Mouse (Mus musculus) liver, embryonic 16.5 days (tissue): ENCODE results near the gene Apbb2. TPM values are rescaled to one million over a fixed set of nuclear protein-coding genes. Genes with fewer than 3 reads are reported as not detected.

Experiments used
- ATAC-seq: fragments of 200-750 bp; cut with Nextera tagmentation; 2 replicates; pipeline ENCODE4 v1.8.0; 2017; ENCODE audit warnings: low read depth, mild to moderate bottlenecking, moderate number of reproducible peaks, moderate library complexity
- H3K27ac ChIP-seq: fragments of 300-500 bp; sonication (generic); 2 replicates; pipeline ENCODE4 v1.5.1; 2014; ENCODE audit warnings: mild to moderate bottlenecking, low read length
- H3K27me3 ChIP-seq: fragments of 300-500 bp; sonication (generic); 2 replicates; pipeline ENCODE4 v1.6.1; 2014; ENCODE audit warnings: low read depth, low read length, mixed read lengths; ENCODE audit not compliant: control insufficient read depth, insufficient read depth
- H3K36me3 ChIP-seq: fragments of 300-500 bp; sonication (generic); 2 replicates; pipeline ENCODE4 v1.6.1; 2014; ENCODE audit warnings: mild to moderate bottlenecking; ENCODE audit not compliant: control insufficient read depth, insufficient read depth
- H3K4me1 ChIP-seq: fragments of 300-500 bp; sonication (generic); 2 replicates; pipeline ENCODE4 v1.6.1; 2014; ENCODE audit warnings: low read depth, low read length, mixed read lengths; ENCODE audit not compliant: control insufficient read depth
- H3K4me2 ChIP-seq: fragments of 300-500 bp; sonication (generic); 2 replicates; pipeline ENCODE4 v1.6.1; 2014; ENCODE audit warnings: low read depth, low read length, mixed read lengths
- H3K4me3 ChIP-seq: fragments of 300-500 bp; sonication (generic); 2 replicates; pipeline ENCODE4 v1.5.1; 2014; ENCODE audit warnings: low read depth, mild to moderate bottlenecking, low read length
- H3K9ac ChIP-seq: fragments of 300-500 bp; sonication (generic); 2 replicates; pipeline ENCODE4 v1.6.1; 2014; ENCODE audit warnings: low read depth, low read length
- H3K9me3 ChIP-seq: fragments of 300-500 bp; sonication (generic); replicated peaks from 2 replicates; pipeline ENCODE4 v1.6.1; 2016; ENCODE audit warnings: low read length; ENCODE audit not compliant: control insufficient read depth
- WGBS: fragments of 180-500 bp; shearing (Covaris S2); extraction: QIAGEN DNeasy Blood & Tissue Kit; methylation state at CpG from one replicate; pipeline ENCODE4 v1.1.7; 2014; ENCODE audit not compliant: insufficient replicate concordance; 5-methylcytosine and 5-hydroxymethylcytosine counted together
- polyA plus RNA-seq: library from polyadenylated mRNA; unstranded; fragments of >200 nt; fragmentation: Nextera tagmentation; extraction: Ambion mirVana; gene quantifications from 2 replicates; pipeline ENCODE4 v1.2.1, GENCODE M21; 2015

The Apbb2 gene
- polyA plus RNA-seq, 1 experiment from 2014 or later, result 5.6 TPM

- Histone ChIP-seq H3K36me3 (no peaks in the 10 kb centered on the region), H3K9ac (no peak overlapping the region), H3K9me3 (no peaks in the 10 kb centered on the region), H3K4me3 (no peak overlapping the region), H3K27me3 (no peaks in the 10 kb centered on the region), H3K27ac (no peak overlapping the region), H3K4me2 (no peak overlapping the region), H3K4me1 (no peaks in the 10 kb centered on the region; the same call in 1 of the 2 replicates)
- WGBS, result 71% methylated on average over 13 of the region's 13 CpGs
- ATAC-seq, result no peak
Measured at GRCm38 (mm10) chr5:66572086-66572855, 46.3 kb downstream of the Apbb2 start.

GRCm38 (mm10) chr5:66570709-66571108 lies 47.9 kb downstream of the Apbb2 start:
- Histone ChIP-seq H3K4me3 (no peak overlapping the region), H3K9me3 (no peaks in the 10 kb centered on the region), H3K27ac (no peak overlapping the region), H3K27me3 (no peaks in the 10 kb centered on the region), H3K9ac (no peak overlapping the region), H3K4me2 (no peak overlapping the region), H3K36me3 (no peaks in the 10 kb centered on the region), H3K4me1 (no peaks in the 10 kb centered on the region)
- WGBS, result 70% methylated on average over 5 of the region's 5 CpGs
- no peak for ATAC-seq

DNA sequence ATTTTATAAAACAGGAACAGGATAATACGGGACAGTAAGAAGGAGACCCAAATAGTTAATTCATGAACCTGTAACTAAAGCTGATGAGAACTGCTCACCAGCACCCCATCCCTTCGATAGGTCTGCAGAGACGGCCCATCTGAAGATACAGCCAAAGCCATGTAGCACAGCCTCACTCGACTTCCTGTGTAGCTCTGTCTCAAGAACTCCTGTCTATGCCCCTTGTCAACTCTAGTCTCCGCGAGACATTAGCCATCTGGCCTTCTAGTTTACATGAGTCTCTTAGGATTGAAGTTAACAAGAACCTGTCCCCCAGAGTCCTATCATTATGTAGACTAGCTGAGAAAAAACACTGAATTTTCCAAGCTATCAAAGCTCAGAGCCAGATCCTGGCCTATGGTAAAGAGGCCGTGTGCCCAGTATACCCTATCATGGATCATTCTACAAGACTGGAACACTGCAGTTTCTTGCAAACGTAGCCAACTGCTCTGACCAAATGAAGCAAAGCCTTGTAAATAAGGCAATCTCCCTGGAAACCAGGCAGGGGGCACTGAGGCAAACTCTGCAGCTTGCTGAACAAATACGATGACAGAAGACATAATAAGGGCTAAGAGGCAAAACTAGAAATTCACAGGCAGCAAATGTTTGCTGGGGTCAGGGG lies 49.3 kb downstream of the Apbb2 start:
- Histone ChIP-seq H3K4me1 (no peaks in the 10 kb centered on the region), H3K36me3 (no peaks in the 10 kb centered on the region), H3K9ac (no peak overlapping the region), H3K9me3 (no peaks in the 10 kb centered on the region), H3K4me2 (no peak overlapping the region), H3K27ac (no peak overlapping the region), H3K27me3 (no peaks in the 10 kb centered on the region), H3K4me3 (no peak overlapping the region)
- no peak for ATAC-seq
- 37% methylated on average over 9 of the region's 9 CpGs for WGBS

DNA sequence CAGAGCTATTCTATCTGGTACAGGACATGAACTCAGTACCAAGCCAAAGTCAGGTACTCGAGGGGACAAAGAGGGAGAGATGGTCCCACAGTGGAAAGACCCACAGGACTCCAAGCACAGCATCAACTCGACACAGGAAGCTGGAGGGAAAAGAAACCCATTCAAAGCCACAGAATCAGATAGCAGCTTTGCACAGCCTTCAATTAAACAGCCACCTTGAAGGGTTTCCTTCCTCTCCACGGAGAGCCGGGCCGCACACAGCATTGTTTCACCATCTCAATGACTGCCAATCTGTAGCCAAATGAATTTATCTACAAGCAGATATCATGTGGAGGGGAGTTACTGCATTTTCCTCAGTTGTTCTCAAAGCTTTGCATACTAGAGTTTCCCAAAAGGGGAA lies 50.6 kb downstream of the Apbb2 start:
- Histone ChIP-seq H3K9me3 (no peaks in the 10 kb centered on the region), H3K27ac (no peak overlapping the region), H3K9ac (no peak overlapping the region), H3K36me3 (no peaks in the 10 kb centered on the region), H3K4me2 (no peak overlapping the region), H3K27me3 (no peaks in the 10 kb centered on the region), H3K4me1 (no peaks in the 10 kb centered on the region), H3K4me3 (no peak overlapping the region)
- WGBS, result 16% methylated on average over 5 of the region's 5 CpGs
- ATAC-seq, result no peak

GRCm38 (mm10) chr5:66567424-66567823 lies 51.2 kb downstream of the Apbb2 start:
- Histone ChIP-seq H3K4me3 (no peak overlapping the region), H3K9ac (no peak overlapping the region), H3K27ac (no peak overlapping the region), H3K4me1 (no peaks in the 10 kb centered on the region), H3K27me3 (no peaks in the 10 kb centered on the region), H3K9me3 (no peaks in the 10 kb centered on the region), H3K36me3 (no peaks in the 10 kb centered on the region), H3K4me2 (no peak overlapping the region)
- no peak for ATAC-seq
- 63% methylated on average over 6 of the region's 6 CpGs for WGBS

DNA sequence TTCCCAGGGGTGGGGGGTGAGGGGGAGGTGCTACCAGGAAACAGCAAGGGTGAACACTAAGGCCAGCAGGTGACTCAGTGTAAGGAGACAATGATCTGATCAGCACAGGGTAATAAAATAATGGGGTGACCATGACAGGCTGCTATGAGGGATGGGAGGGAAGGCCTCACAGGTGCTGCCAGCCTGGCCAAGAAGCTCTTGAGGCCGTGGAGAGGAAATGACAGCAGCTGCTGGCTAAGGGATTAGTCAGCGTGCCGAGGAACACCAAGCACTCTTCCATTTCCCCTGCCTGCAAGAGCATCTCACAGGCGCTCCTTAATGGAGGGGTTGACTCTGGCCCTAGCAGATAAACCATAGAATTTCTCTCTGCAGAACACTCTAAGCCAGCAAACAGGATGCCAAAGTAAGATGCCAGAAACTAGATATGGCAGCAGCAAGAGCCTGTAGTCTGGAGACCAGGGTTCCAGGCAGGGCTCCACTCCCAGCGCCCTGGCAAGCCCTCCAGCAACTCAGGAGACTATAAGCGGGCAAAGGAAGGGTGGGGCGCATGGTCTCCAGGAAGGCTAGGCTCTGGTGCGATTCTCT lies 58.9 kb downstream of the Apbb2 start:
- Histone ChIP-seq H3K4me3 (no peak overlapping the region), H3K36me3 (no peaks in the 10 kb centered on the region), H3K9ac (no peak overlapping the region), H3K9me3 (no peaks in the 10 kb centered on the region), H3K27ac (no peak overlapping the region), H3K4me1 (no peaks in the 10 kb centered on the region), H3K27me3 (no peaks in the 10 kb centered on the region), H3K4me2 (no peak overlapping the region)
- WGBS, result 22% methylated on average over 8 of the region's 8 CpGs
- ATAC-seq, result no peak

- H3K9ac ChIP-seq, result no peak overlapping the region
- H3K4me3 ChIP-seq, result no peak overlapping the region
- no peaks in the 10 kb centered on the region for H3K36me3 ChIP-seq
- ATAC-seq, result no peak
- no peaks in the 10 kb centered on the region for H3K4me1 ChIP-seq
- H3K9me3 ChIP-seq, result no peaks in the 10 kb centered on the region
- no peaks in the 10 kb centered on the region for H3K27me3 ChIP-seq
- 65% methylated on average over 7 of the region's 7 CpGs for WGBS
- H3K4me2 ChIP-seq, result no peak overlapping the region
- H3K27ac ChIP-seq, result no peak overlapping the region
Measured at GRCm38 (mm10) chr5:66558094-66558493, 60.5 kb downstream of the Apbb2 start.

GRCm38 (mm10) chr5:66553933-66554332 lies 64.7 kb downstream of the Apbb2 start:
- no peak for ATAC-seq
- Histone ChIP-seq H3K27me3 (no peaks in the 10 kb centered on the region), H3K4me2 (no peak overlapping the region)

GRCm38 (mm10) chr5:66552246-66552645 lies 66.3 kb downstream of the Apbb2 start:
- Histone ChIP-seq H3K27me3 (no peaks in the 10 kb centered on the region), H3K9ac (no peak overlapping the region), H3K4me2 (no peak overlapping the region), H3K9me3 (no peaks in the 10 kb centered on the region), H3K4me3 (no peak overlapping the region), H3K4me1 (no peaks in the 10 kb centered on the region), H3K27ac (no peak overlapping the region), H3K36me3 (no peaks in the 10 kb centered on the region)
- 55% methylated on average over 9 of the region's 9 CpGs for WGBS
- no peak for ATAC-seq

More at GRCm38 (mm10) chr5:66553933-66554332, 64.7 kb downstream of the Apbb2 start:
- Histone ChIP-seq H3K4me3 (no peak overlapping the region), H3K27ac (no peak overlapping the region), H3K9me3 (no peaks in the 10 kb centered on the region), H3K9ac (no peak overlapping the region), H3K4me1 (no peaks in the 10 kb centered on the region), H3K36me3 (no peaks in the 10 kb centered on the region)
